Mouse (Mus musculus) CH12.LX (cell line): Measurements from ENCODE around the gene Akr1c19.

ENCODE experiments used
- CTCF ChIP-seq, 2 experiments: IDR thresholded peaks in 1 of 2; conservative IDR thresholded peaks in 1 of 2; 2 replicates each; pipeline ENCODE4 v1.5.1; 2011 to 2012; ENCODE audit warnings: low read depth in 2 of 2, low read length in 2 of 2, improper control_type of control experiment in 1 of 2, inconsistent platforms in 1 of 2, mild to moderate bottlenecking in 1 of 2, moderate library complexity in 1 of 2
- GABPA ChIP-seq: IDR thresholded peaks from 2 replicates; pipeline ENCODE4 v1.6.1; 2012; ENCODE audit warnings: low read depth, low read length, improper control_type of control experiment, inconsistent platforms; ENCODE audit not compliant: insufficient replicate concordance

DNA sequence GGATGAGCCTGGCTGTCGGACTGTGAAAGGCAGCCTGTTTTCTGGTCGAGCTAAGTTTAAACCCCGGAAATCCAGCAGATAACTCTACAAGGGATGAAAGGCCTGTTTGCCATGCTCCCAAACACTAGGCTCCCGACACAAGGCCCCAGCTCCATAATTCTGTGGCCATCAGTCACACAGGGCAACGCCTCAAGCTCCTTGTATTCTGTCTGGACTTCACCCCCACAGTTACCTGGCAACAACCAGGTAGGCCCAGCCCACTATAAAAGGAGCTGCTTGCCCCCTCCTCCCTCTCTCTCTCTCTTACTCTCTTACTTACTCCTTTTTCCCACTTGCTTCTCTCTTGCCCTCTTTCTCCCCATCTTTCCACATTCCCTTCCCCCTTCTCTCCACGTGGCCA, 28.8 kb downstream of the Akr1c19 start:
- TF ChIP-seq CTCF (conservative IDR thresholded peaks at IDR 0.05 in 1 of 2, IDR thresholded peaks at IDR 0.05 in 1 of 2; ENCODE audit: low read depth in 2 of 2, low read length in 2 of 2) (no peak), GABPA (no peak)
